Comparison of ENCODE assay signal across 8 mouse cellular contexts in the genomic region with DNA sequence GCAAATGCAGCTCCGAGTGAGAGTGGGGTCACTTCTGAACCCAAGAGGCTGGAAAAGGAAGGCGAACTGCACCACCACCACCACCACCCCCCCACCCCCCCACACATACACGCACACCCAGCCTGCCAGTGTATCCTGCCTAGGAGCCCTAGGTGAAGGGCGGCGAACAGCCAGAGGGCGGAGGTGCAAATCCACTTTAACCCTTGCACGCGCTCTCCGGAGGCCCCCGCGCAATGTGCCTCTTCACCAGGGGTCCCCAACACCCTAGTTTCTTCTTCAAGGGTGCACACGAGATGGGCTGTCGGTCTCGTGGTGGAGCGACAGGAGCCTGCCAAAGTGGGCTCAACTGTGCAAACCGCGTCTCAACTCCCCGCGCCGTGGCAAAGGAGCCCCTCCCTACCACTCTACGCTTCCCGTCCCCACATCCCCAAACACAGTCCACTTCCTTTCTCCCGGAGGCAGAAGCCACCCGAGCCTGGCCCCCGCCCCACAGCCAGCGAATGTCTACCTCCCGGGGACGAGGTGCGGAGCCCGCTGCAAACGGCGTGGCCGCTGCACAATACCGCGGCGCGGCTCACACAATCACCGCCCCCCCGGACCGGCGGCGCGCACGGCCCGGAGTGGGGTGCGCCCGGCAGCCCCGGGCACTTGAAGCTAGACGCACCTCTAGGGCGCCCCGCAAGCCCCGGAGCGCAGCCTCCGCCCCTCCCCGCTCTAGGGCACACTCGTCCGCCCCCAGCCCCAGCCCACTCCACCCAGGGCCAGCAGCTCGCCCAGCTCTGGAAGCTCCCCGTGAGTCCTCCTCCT. TPM values are rescaled to one million over a fixed set of nuclear protein-coding genes. Genes with fewer than 3 reads are reported as not detected.
DNase-seq lines count a peak whose midpoint lies in the region; ATAC-seq and TF ChIP-seq lines count a peak whose summit lies in the region.

No protein-coding gene starts in this region.

- H3K4me3 ChIP-seq in embryonic fibroblast, embryonic 13.5 days (ENCODE audit: insufficient read depth, low read length): peak overlapping the region; percentile 87
- H3K4me3 ChIP-seq in limb, embryonic 11.5 days (ENCODE audit: low read depth, low read length): peak overlapping the region; percentile 96
- peak overlapping the region; percentile 95 for H3K4me3 ChIP-seq in midbrain, embryonic 10.5 days

- H3K9me3 ChIP-seq in limb, embryonic 11.5 days (ENCODE audit: control insufficient read depth, low read length): no peaks in the 10 kb centered on the region
- no peaks in the 10 kb centered on the region for H3K9me3 ChIP-seq in midbrain, embryonic 10.5 days (replicated peaks)

- peak; percentile 26 to 35 for DNase-seq in spleen, postnatal 10 days (ENCODE audit: low spot score in 2 of 2)
- no peak for DNase-seq in spleen, postnatal 14 days (ENCODE audit: low spot score in 2 of 2)
- peak; percentile 54 to 55 for DNase-seq in heart, postnatal 14 days
- DNase-seq in limb, embryonic 11.5 days (ENCODE audit: low spot score): peak; percentile 64
- no peak for DNase-seq in midbrain, embryonic 10.5 days (ENCODE audit: low spot score)
- DNase-seq in thymus, adult 18-20 months: peak; percentile 21 to 38
- DNase-seq in frontal cortex, adult 2 months (ENCODE audit: extremely low spot score in 1 of 2, low spot score in 1 of 2): no peak

- intact Hi-C loops in heart, postnatal 14 days (cut with DNase I): loop anchor here (5.0 kb wide), 1 partner anchor 96 kb away; the partner anchor contains the start of gene Asxl1

- no peaks in the 10 kb centered on the region for H3K27me3 ChIP-seq in limb, embryonic 11.5 days (ENCODE audit: control insufficient read depth, insufficient read depth, low read length)
- peaks cover 16% of the 10 kb centered on the region for H3K27me3 ChIP-seq in midbrain, embryonic 10.5 days (ENCODE audit: low read depth, poor library complexity, severe bottlenecking)

- no peaks in the 10 kb centered on the region for H3K36me3 ChIP-seq in limb, embryonic 11.5 days (ENCODE audit: control insufficient read depth, insufficient read depth, low read length)
- H3K36me3 ChIP-seq in midbrain, embryonic 10.5 days: no peaks in the 10 kb centered on the region

- no peak for TF ChIP-seq POLR2A in embryonic fibroblast, embryonic 13.5 days (IDR thresholded peaks at IDR 0.05; ENCODE audit: low read depth, low read length)

- H3K9ac ChIP-seq in limb, embryonic 11.5 days (ENCODE audit: low read length): peak overlapping the region; percentile 84

- H3K4me2 ChIP-seq in limb, embryonic 11.5 days (ENCODE audit: low read depth, severe bottlenecking): peak overlapping the region; percentile 99

- H3K27ac ChIP-seq in embryonic fibroblast, embryonic 13.5 days (ENCODE audit: insufficient read depth, low read length): no peak overlapping the region
- peak overlapping the region; percentile 92 for H3K27ac ChIP-seq in limb, embryonic 11.5 days (replicated peaks; ENCODE audit: low read depth, low read length)
- peak overlapping the region; percentile 92 for H3K27ac ChIP-seq in midbrain, embryonic 10.5 days (replicated peaks)

- ATAC-seq in limb, embryonic 11.5 days (ENCODE audit: insufficient number of reproducible peaks, low FRiP score, low TSS enrichment, low read depth): peak; percentile 56

- under 1% methylated on average over 57 of the region's 59 CpGs for WGBS in limb, embryonic 11.5 days
- under 1% methylated on average over 59 of the region's 59 CpGs for WGBS in midbrain, embryonic 10.5 days

- H3K4me1 ChIP-seq in embryonic fibroblast, embryonic 13.5 days (ENCODE audit: control insufficient read depth, insufficient read depth, low read length): no peaks in the 10 kb centered on the region
- H3K4me1 ChIP-seq in limb, embryonic 11.5 days (ENCODE audit: control insufficient read depth, insufficient read depth, low read length): peaks cover 36% of the 10 kb centered on the region
- peaks cover 67% of the 10 kb centered on the region for H3K4me1 ChIP-seq in midbrain, embryonic 10.5 days

- no peak for TF ChIP-seq CTCF in embryonic fibroblast, embryonic 13.5 days (IDR thresholded peaks at IDR 0.05; ENCODE audit: borderline replicate concordance, insufficient read depth, low read length)

RNA-seq across cellular contexts. Expression of gene 4930404H24Rik, which starts 49.0 kb away (rescaled TPM):
- polyA plus RNA-seq in embryonic fibroblast, embryonic 13.5 days (2011; ENCODE audit: insufficient read length, low read depth, missing spikeins): not detected in 2 replicates
- not detected for total RNA-seq in heart, postnatal 14 days (2021)
- not detected in 2 replicates for polyA plus RNA-seq in limb, embryonic 11.5 days (2014; fragmentation: Nextera tagmentation; extraction: Ambion mirVana)
- polyA plus RNA-seq in midbrain, embryonic 10.5 days (2016; fragmentation: Nextera tagmentation; extraction: Ambion mirVana): not detected in 2 replicates
- polyA plus RNA-seq in frontal cortex, adult 2 months (2012; rRNA removed): not detected in 2 replicates

Comparison
In these comparisons a context has a peak if more than half of its experiments do, and no peak if none do; other contexts are left out.
1. DNase-seq: peak in spleen, postnatal 10 days (2 of 2), heart, postnatal 14 days (2 of 2), limb, embryonic 11.5 days (single experiment) and thymus, adult 18-20 months (2 of 2); none in spleen, postnatal 14 days (0 of 2), midbrain, embryonic 10.5 days (single experiment) and frontal cortex, adult 2 months (0 of 2).
2. Peak in every context shown above with its lines, with median percentiles within 50 percentile points of each other: H3K4me3 ChIP-seq.